Mouse (Mus musculus) neural tube, embryonic 14.5 days (tissue): ENCODE measurements at regions not wholly inside any gene's neighbourhood (a gene's known extent, or its start where the extent isn't known, plus 50 kb on each side); places are given as distances from the start of the nearest gene placed in this dataset.
A peak's percentile ranks its signal among the peaks of the same experiment; 100 is the strongest.

Experiments used
- ATAC-seq: fragments of 200-750 bp; cut with Nextera tagmentation; 2 replicates; pipeline ENCODE4 v1.8.0; 2017; ENCODE audit warnings: low read depth, mild to moderate bottlenecking, moderate TSS enrichment, moderate library complexity
- H3K27ac ChIP-seq: fragments of 300-500 bp; sonication (generic); 2 replicates; pipeline ENCODE4 v1.5.1; 2014; ENCODE audit warnings: low read depth, mild to moderate bottlenecking, control low read depth, low read length, moderate library complexity, mixed read lengths
- H3K27me3 ChIP-seq: fragments of 300-500 bp; sonication (generic); 2 replicates; pipeline ENCODE4 v1.6.1; 2014; ENCODE audit warnings: low read length; ENCODE audit not compliant: control insufficient read depth, insufficient read depth
- H3K36me3 ChIP-seq: fragments of 300-500 bp; sonication (generic); 2 replicates; pipeline ENCODE4 v1.6.1; 2014; ENCODE audit warnings: low read length, mixed read lengths; ENCODE audit not compliant: control insufficient read depth, insufficient read depth
- H3K4me1 ChIP-seq: fragments of 300-500 bp; sonication (generic); 2 replicates; pipeline ENCODE4 v1.6.1; 2014; ENCODE audit warnings: low read length; ENCODE audit not compliant: control insufficient read depth, insufficient read depth
- H3K4me2 ChIP-seq: fragments of 300-500 bp; sonication (generic); 2 replicates; pipeline ENCODE4 v1.6.1; 2014; ENCODE audit warnings: mild to moderate bottlenecking, low read depth, low read length, control low read depth
- H3K4me3 ChIP-seq: fragments of 300-500 bp; sonication (generic); 2 replicates; pipeline ENCODE4 v1.5.1; 2014; ENCODE audit warnings: low read depth, low read length, control low read depth, mixed read lengths
- H3K9ac ChIP-seq: fragments of 300-500 bp; sonication (generic); replicated peaks from 2 replicates; pipeline ENCODE4 v1.6.1; 2014; ENCODE audit warnings: low read depth, mild to moderate bottlenecking, control low read depth, low read length, mixed read lengths
- H3K9me3 ChIP-seq: fragments of 300-500 bp; sonication (generic); 2 replicates; pipeline ENCODE4 v1.6.1; 2016; ENCODE audit warnings: low read length; ENCODE audit not compliant: control insufficient read depth
- WGBS: fragments of 180-500 bp; shearing (Covaris S2); extraction: QIAGEN DNeasy Blood & Tissue Kit; methylation state at CpG from one replicate; pipeline ENCODE4 v1.1.7; 2014; 5-methylcytosine and 5-hydroxymethylcytosine counted together

DNA sequence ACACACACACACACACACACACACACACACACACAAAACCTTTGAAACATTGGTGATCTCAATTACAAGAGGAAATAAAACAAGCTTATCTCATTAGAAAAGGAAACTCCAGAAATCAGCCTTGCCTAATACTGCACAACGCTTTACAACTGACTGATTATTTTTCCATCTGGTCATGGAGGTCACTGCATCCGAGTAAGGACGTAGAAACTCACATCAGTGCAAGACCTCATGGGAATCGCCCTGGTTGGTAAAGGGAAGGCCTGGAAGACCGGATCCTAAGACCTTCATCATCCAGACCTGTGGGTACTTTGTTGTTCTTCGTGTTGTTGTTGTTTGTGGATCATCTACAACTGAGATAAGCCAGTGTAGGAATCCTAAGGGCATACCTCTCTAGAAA lies 77.8 kb upstream of the Sestd1 start:
- no peaks in the 10 kb centered on the region for H3K27me3 ChIP-seq
- no peak overlapping the region for H3K4me2 ChIP-seq
- no peaks in the 10 kb centered on the region for H3K9me3 ChIP-seq
- no peaks in the 10 kb centered on the region for H3K4me1 ChIP-seq
- no peak overlapping the region for H3K27ac ChIP-seq
- H3K4me3 ChIP-seq = no peak overlapping the region
- WGBS = 84% methylated on average over 6 of the region's 6 CpGs
- no peaks in the 10 kb centered on the region for H3K36me3 ChIP-seq
- no peak overlapping the region for H3K9ac ChIP-seq
- ATAC-seq = no peak

DNA sequence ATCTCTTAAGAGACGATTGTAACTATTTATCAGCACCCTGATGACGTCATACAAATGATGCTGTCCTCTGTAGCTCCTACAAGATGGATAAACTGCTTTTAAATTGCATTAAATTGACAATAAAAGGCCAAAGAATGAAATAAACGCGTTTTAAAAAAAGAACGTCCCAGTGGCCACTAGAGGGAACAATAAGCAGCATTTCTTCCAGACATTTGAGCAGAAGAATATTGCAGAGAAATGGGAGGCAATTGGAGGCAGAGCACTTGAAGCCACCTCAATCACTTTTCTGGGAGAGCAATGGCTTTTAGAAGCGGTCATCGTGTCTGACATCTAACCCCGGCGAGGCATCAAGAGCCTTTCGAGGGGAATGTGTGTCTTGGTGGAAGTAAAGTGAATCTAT lies 76.4 kb upstream of the Sestd1 start:
- Histone ChIP-seq H3K4me3 (no peak overlapping the region), H3K27ac (no peak overlapping the region), H3K27me3 (no peaks in the 10 kb centered on the region), H3K9me3 (no peaks in the 10 kb centered on the region), H3K4me2 (no peak overlapping the region), H3K9ac (no peak overlapping the region), H3K36me3 (no peaks in the 10 kb centered on the region), H3K4me1 (no peaks in the 10 kb centered on the region)
- WGBS = 58% methylated on average over 10 of the region's 10 CpGs
- ATAC-seq = no peak

DNA sequence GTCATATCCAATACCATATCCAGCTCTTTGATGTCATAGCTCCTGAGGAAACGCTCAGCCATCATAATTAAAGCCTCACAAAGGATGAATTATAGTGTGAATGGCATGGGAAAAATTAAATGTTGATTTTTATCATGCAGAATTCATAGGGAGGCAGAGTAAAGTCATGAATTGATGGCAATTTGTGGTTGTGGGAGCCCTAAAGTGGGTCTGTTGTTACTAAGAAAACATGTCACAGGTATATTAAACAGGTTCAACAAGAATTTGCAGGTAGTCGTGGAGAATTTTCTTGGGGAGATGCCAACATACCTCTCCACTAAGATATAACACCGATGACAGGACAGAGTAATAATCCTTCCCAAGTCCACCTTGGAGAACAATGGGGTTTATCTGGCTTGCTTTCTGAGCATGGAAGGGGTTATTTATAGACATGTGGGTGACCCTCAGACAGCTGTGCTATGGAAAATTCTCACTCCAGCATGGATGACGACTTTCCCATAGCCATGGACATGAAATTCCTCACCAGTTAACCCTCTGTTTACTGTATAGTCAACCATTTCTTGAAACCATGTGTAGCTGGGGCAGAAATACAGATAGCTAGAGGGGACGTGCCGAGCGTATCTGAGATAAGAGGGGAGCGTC lies 71.7 kb upstream of the Sestd1 start:
- ATAC-seq = no peak
- Histone ChIP-seq H3K4me3 (no peak overlapping the region), H3K4me2 (no peak overlapping the region), H3K4me1 (no peaks in the 10 kb centered on the region), H3K36me3 (no peaks in the 10 kb centered on the region), H3K27ac (no peak overlapping the region), H3K9me3 (no peaks in the 10 kb centered on the region), H3K9ac (no peak overlapping the region), H3K27me3 (no peaks in the 10 kb centered on the region)
- 87% methylated on average over 8 of the region's 8 CpGs for WGBS

DNA sequence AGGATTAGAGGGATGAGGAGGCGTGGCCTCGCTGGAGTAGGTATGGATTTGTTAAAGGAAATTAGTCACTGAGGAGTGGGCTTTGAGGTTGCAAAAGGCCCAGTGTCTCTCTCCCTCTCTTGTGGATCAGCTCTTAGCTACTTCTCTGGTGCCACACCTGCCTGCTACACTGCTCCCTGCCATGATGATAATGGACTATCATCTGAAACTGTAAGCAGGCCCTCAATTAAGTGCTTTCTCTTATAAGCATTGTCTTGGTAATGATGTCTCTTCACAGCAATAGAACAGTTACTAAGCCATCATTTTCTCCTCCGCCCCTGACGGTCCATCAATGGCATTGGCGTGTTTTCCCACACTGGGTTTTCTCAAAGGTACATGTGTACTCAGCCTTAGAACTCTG lies 66.6 kb upstream of the Sestd1 start:
- 96% methylated on average over 5 of the region's 5 CpGs for WGBS
- no peak overlapping the region for H3K4me2 ChIP-seq
- H3K4me1 ChIP-seq = no peaks in the 10 kb centered on the region
- no peak for ATAC-seq
- H3K9ac ChIP-seq = no peak overlapping the region
- no peaks in the 10 kb centered on the region for H3K36me3 ChIP-seq
- H3K27me3 ChIP-seq = no peaks in the 10 kb centered on the region
- H3K4me3 ChIP-seq = no peak overlapping the region
- no peak overlapping the region for H3K27ac ChIP-seq
- no peaks in the 10 kb centered on the region for H3K9me3 ChIP-seq

DNA sequence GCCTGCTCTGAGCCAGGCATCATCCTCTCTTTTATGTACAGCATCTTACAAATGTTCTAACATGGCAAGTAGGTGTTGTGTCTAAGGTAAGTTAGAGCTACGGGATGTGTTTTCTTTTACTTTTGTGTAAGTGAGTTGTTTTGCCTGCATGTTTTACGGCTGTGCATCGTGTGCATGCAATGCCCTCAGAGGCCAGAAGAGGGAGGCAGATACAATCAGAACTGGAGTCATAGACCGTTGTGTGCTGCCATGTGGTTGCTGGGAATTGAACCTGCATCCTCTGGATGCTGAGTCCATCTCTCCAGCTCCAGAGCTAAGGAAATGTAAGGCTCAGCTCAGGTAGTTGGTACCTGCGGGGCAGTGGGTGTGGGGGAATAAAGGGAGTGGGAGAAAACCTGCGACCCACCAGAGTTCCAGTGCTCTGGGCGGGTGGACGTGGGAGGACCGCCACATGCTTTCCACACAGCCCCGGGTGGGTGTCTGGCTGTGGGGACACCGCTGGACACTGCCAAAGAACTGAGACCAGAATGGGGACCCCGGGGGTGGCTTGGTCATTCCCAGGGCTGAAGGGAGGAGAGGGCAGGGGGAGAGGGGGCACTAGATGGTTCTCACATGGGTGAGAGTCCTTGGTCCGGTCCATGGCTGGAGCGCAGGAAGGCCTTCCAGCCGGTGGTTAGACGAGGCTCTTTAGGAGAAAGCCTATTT lies 63.5 kb upstream of the Sestd1 start:
- WGBS = 96% methylated on average over 16 of the region's 16 CpGs
- Histone ChIP-seq H3K9me3 (no peaks in the 10 kb centered on the region), H3K36me3 (no peaks in the 10 kb centered on the region), H3K27ac (no peak overlapping the region), H3K4me2 (no peak overlapping the region), H3K27me3 (no peaks in the 10 kb centered on the region), H3K9ac (no peak overlapping the region), H3K4me3 (no peak overlapping the region), H3K4me1 (no peaks in the 10 kb centered on the region)
- ATAC-seq = no peak

DNA sequence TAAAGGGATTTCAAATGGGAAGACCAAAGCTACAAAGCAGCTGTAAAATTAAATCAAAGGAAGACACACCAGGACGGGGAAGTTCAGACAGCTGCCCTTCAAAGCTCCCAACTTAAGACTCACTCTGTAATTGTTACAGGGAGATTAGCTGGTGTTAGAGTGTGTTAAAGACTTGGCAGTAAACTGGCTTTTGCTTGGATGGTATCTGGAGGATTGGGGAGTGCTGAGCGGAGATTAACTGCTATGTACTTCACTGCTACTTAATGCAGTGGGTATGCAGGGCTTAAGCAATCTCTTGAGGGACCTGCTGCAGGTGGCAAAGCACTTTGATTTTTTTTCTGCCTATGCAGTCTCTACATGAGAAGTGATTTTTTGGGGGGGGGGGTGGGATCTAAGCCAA lies 62.0 kb upstream of the Sestd1 start:
- H3K4me1 ChIP-seq = no peaks in the 10 kb centered on the region
- H3K9me3 ChIP-seq = no peaks in the 10 kb centered on the region
- H3K4me3 ChIP-seq = no peak overlapping the region
- no peak overlapping the region for H3K4me2 ChIP-seq
- no peak overlapping the region for H3K27ac ChIP-seq
- no peaks in the 10 kb centered on the region for H3K36me3 ChIP-seq
- no peak overlapping the region for H3K9ac ChIP-seq
- no peaks in the 10 kb centered on the region for H3K27me3 ChIP-seq
- no peak for ATAC-seq
- WGBS = 45% methylated on average over 2 of the region's 2 CpGs

DNA sequence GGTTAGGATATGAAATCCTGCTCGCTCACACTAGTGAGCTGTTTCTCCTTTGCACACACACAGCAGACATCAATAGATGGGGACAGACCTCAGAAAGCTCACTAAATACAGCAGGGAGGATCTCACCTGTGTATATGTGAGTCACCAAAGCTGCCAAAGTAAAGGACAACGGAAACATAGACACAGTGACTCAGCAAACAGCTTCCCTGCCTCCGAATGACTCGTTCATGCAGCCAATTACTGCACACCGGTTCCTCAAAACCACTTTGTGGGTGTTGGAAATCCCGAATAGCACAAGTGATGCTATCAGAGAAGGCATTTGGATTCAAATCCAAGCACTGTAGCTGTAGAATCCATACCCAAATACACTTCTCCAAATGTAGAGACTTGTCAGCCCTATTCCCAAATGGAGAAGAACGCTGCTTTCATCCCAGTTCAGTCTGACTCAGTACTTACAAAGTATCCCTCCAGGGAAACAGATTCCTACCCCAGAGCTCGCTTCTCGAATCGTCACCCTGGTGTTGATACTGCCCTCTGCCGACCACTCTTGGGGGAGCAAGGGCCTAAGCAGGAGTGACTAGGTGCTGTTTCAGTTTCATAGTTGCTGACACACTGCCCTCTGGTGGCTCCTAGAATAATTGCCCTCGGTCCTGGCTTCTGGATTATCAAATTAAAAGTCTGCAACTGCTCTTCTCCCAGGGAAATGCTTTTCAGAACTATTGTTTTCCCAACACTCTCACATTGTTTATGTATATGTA lies 61.4 kb upstream of the Sestd1 start:
- Histone ChIP-seq H3K9ac (no peak overlapping the region), H3K27me3 (no peaks in the 10 kb centered on the region), H3K36me3 (no peaks in the 10 kb centered on the region), H3K27ac (no peak overlapping the region), H3K4me1 (no peaks in the 10 kb centered on the region), H3K4me2 (no peak overlapping the region), H3K9me3 (no peaks in the 10 kb centered on the region), H3K4me3 (no peak overlapping the region)
- peak; percentile 61; the same call in 1 of the 2 replicates for ATAC-seq
- WGBS = 48% methylated on average over 12 of the region's 12 CpGs

DNA sequence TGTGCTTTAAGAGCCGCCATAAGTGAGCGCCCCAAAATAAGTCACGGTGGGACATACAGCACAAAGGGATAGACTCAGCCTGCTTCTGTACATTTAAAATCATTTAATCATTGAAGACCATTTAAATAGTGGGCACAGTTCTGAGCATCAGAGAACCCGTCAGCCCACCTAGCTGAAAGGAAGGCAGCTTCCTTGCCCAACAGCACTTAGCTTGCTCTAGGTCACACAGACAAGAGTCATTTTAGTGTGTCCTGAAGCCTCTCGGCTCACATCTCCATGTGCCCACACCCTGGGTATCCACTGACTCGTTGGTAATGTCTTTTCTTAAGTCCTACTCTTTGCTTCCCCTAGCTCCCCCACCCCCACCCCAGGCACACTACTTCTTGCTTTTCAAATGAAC lies 59.7 kb upstream of the Sestd1 start:
- H3K36me3 ChIP-seq = no peaks in the 10 kb centered on the region
- H3K27ac ChIP-seq = no peak overlapping the region
- H3K4me2 ChIP-seq = no peak overlapping the region
- no peaks in the 10 kb centered on the region for H3K27me3 ChIP-seq
- H3K4me3 ChIP-seq = no peak overlapping the region
- ATAC-seq = no peak
- H3K4me1 ChIP-seq = no peaks in the 10 kb centered on the region
- WGBS = 82% methylated on average over 6 of the region's 6 CpGs
- no peaks in the 10 kb centered on the region for H3K9me3 ChIP-seq
- no peak overlapping the region for H3K9ac ChIP-seq

DNA sequence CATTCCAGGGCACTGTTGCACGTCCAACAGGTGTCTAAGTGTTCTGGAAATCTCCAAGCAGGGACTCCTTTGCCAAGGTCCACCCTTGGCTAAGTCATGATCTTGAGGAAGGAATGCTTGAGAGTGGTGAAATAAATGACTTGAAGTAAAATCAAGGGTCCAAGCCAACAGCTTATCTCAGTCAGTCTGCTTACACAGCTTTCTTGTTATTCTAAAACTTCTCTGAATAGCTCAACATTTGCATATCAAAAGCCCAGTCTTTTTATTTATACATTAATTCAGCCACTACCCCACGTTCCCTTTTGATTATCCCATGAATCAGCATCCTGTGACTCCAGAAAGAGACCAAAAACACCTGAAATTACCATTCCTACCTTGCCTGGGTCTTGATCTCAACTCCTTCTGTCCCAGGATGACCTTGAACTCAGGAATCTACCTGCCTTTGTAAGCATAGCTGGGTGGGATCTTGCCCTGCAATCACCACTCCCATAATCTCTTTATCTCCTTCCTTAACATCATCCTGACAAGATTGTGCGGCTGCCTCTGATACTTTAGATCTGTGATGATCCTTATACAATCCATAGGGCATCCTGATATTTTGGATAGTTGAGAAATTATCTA lies 57.5 kb upstream of the Sestd1 start:
- H3K9me3 ChIP-seq = no peaks in the 10 kb centered on the region
- H3K4me1 ChIP-seq = no peaks in the 10 kb centered on the region
- H3K4me2 ChIP-seq = no peak overlapping the region

More for the DNA sequence above, 57.5 kb upstream of the Sestd1 start:
- Histone ChIP-seq H3K36me3 (no peaks in the 10 kb centered on the region), H3K27ac (no peak overlapping the region), H3K4me3 (no peak overlapping the region), H3K9ac (no peak overlapping the region), H3K27me3 (no peaks in the 10 kb centered on the region)
- WGBS = 61% methylated on average over 3 of the region's 3 CpGs
- ATAC-seq = no peak
